Mouse (Mus musculus) hindbrain, embryonic 11.5 days (tissue): ENCODE data around the gene Akap8l. TPM values are rescaled to one million over a fixed set of nuclear protein-coding genes. Genes with fewer than 3 reads are reported as not detected.

Experiments
- ATAC-seq: fragments of 200-750 bp; cut with Nextera tagmentation; 2 replicates; pipeline ENCODE4 v1.8.0; 2017; ENCODE audit warnings: mild to moderate bottlenecking, moderate TSS enrichment, moderate library complexity; ENCODE audit not compliant: low FRiP score
- DNase-seq: peaks from one replicate; pipeline ENCODE4 v3.0.0-alpha.2; 2015; ENCODE audit warnings: low spot score
- H3K27ac ChIP-seq: fragments of 300-500 bp; sonication (generic); 2 replicates; pipeline ENCODE4 v1.5.1; 2014; ENCODE audit warnings: mild to moderate bottlenecking, low read depth, low read length
- H3K27me3 ChIP-seq: fragments of 300-500 bp; sonication (generic); 2 replicates; pipeline ENCODE4 v1.6.1; 2014; ENCODE audit warnings: mild to moderate bottlenecking, low read length, moderate library complexity, mixed read lengths; ENCODE audit not compliant: control insufficient read depth, insufficient read depth
- H3K36me3 ChIP-seq: fragments of 300-500 bp; sonication (generic); 2 replicates; pipeline ENCODE4 v1.6.1; 2014; ENCODE audit warnings: mild to moderate bottlenecking, low read length, moderate library complexity, mixed read lengths; ENCODE audit not compliant: control insufficient read depth, insufficient read depth
- H3K4me1 ChIP-seq: fragments of 300-500 bp; sonication (generic); replicated peaks from 2 replicates; pipeline ENCODE4 v1.6.1; 2014; ENCODE audit warnings: low read length, mixed read lengths; ENCODE audit not compliant: control insufficient read depth, insufficient read depth
- H3K4me2 ChIP-seq: fragments of 300-500 bp; sonication (generic); replicated peaks from 2 replicates; pipeline ENCODE4 v1.6.1; 2014; ENCODE audit warnings: mild to moderate bottlenecking, low read depth, low read length
- H3K4me3 ChIP-seq: fragments of 300-500 bp; sonication (generic); 2 replicates; pipeline ENCODE4 v1.5.1; 2014; ENCODE audit warnings: low read depth, low read length
- H3K9ac ChIP-seq: fragments of 300-500 bp; sonication (generic); 2 replicates; pipeline ENCODE4 v1.6.1; 2014; ENCODE audit warnings: low read depth, low read length
- H3K9me3 ChIP-seq: fragments of 300-500 bp; sonication (generic); 2 replicates; pipeline ENCODE4 v1.6.1; 2016; ENCODE audit warnings: low read length; ENCODE audit not compliant: control insufficient read depth
- WGBS: fragments of 180-500 bp; shearing (Covaris S2); extraction: QIAGEN DNeasy Blood & Tissue Kit; methylation state at CpG from one replicate; pipeline ENCODE4 v1.1.7; 2014; 5-methylcytosine and 5-hydroxymethylcytosine counted together
- polyA plus RNA-seq: library from polyadenylated mRNA; unstranded; fragments of >200 nt; fragmentation: Nextera tagmentation; extraction: Ambion mirVana; gene quantifications from 2 replicates; pipeline ENCODE4 v1.2.1, GENCODE M21; 2014

Akap8l gene
- polyA plus RNA-seq, 1 experiment from 2014 or later = 80.1 TPM

GRCm38 (mm10) chr17:32295160-32295559 is 55.2 kb downstream of the Akap8l start:
- ATAC-seq (no peak), DNase-seq (no peak)
- H3K9ac ChIP-seq = no peak overlapping the region
- H3K4me1 ChIP-seq = no peaks in the 10 kb centered on the region
- no peaks in the 10 kb centered on the region for H3K27me3 ChIP-seq
- no peak overlapping the region for H3K27ac ChIP-seq
- H3K9me3 ChIP-seq = no peaks in the 10 kb centered on the region
- H3K4me2 ChIP-seq = no peak overlapping the region
- H3K4me3 ChIP-seq = no peak overlapping the region
- no peaks in the 10 kb centered on the region for H3K36me3 ChIP-seq
- WGBS = 83% methylated on average over 4 of the region's 4 CpGs

GRCm38 (mm10) chr17:32285138-32285670 is 65.2 kb downstream of the Akap8l start:
- peak overlapping the region; percentile 97 for H3K4me3 ChIP-seq
- no peak for DNase-seq
- H3K36me3 ChIP-seq = no peaks in the 10 kb centered on the region

GRCm38 (mm10) chr17:32284262-32285137 is 65.9 kb downstream of the Akap8l start, which contains the start of gene Brd4:
Brd4 (minus strand) TSS chr17:32284722.
- H3K9me3 ChIP-seq = no peaks in the 10 kb centered on the region
- H3K4me1 ChIP-seq = no peaks in the 10 kb centered on the region
- DNase-seq = peak; percentile 98
- peak; percentile 92 for ATAC-seq
- peak within 1 kb of the TSS; percentile 97 for H3K4me3 ChIP-seq
- peak within 1 kb of the TSS; percentile 95 for H3K27ac ChIP-seq
- peak within 1 kb of the TSS; percentile 72 for H3K4me2 ChIP-seq
- H3K27me3 ChIP-seq = no peaks in the 10 kb centered on the region
- no peaks in the 10 kb centered on the region for H3K36me3 ChIP-seq
- 1% methylated on average over 63 of the region's 100 CpGs for WGBS
- peak within 1 kb of the TSS; percentile 96 for H3K9ac ChIP-seq

More at GRCm38 (mm10) chr17:32285138-32285670, 65.2 kb downstream of the Akap8l start:
- Histone ChIP-seq H3K9me3 (no peaks in the 10 kb centered on the region), H3K4me1 (no peaks in the 10 kb centered on the region), H3K4me2 (peak overlapping the region; percentile 72), H3K9ac (peak overlapping the region; percentile 96), H3K27ac (peak overlapping the region; percentile 95), H3K27me3 (no peaks in the 10 kb centered on the region)
- WGBS = 53% methylated on average over 6 of the region's 6 CpGs
- no peak for ATAC-seq

GRCm38 (mm10) chr17:32283771-32284221 is 66.6 kb downstream of the Akap8l start:
- ATAC-seq (peak; percentile 64), DNase-seq (peak; percentile 73)
- Histone ChIP-seq H3K27me3 (no peaks in the 10 kb centered on the region), H3K9me3 (no peaks in the 10 kb centered on the region), H3K36me3 (no peaks in the 10 kb centered on the region), H3K4me1 (no peaks in the 10 kb centered on the region), H3K9ac (peak overlapping the region; percentile 96), H3K4me3 (peak overlapping the region; percentile 97), H3K4me2 (peak overlapping the region; percentile 72), H3K27ac (peak overlapping the region; percentile 95)
- under 1% methylated on average over 40 of the region's 41 CpGs for WGBS

GRCm38 (mm10) chr17:32283341-32283740 is 67.1 kb downstream of the Akap8l start:
- Histone ChIP-seq H3K9me3 (no peaks in the 10 kb centered on the region), H3K36me3 (no peaks in the 10 kb centered on the region), H3K27me3 (no peaks in the 10 kb centered on the region), H3K9ac (peak overlapping the region; percentile 96), H3K4me2 (peak overlapping the region; percentile 72), H3K4me1 (no peaks in the 10 kb centered on the region), H3K27ac (peak overlapping the region; percentile 95), H3K4me3 (peak overlapping the region; percentile 97)
- DNase-seq (no peak), ATAC-seq (peak; percentile 31; the same call in 1 of the 2 replicates)
- 10% methylated on average over 7 of the region's 7 CpGs for WGBS

- WGBS = 87% methylated on average over 4 of the region's 4 CpGs
- no peak overlapping the region for H3K27ac ChIP-seq
- ATAC-seq = no peak
- no peaks in the 10 kb centered on the region for H3K36me3 ChIP-seq
- no peaks in the 10 kb centered on the region for H3K4me1 ChIP-seq
- H3K9me3 ChIP-seq = no peaks in the 10 kb centered on the region
- DNase-seq = no peak
- H3K4me3 ChIP-seq = no peak overlapping the region
- no peak overlapping the region for H3K9ac ChIP-seq
- H3K4me2 ChIP-seq = no peak overlapping the region
- H3K27me3 ChIP-seq = no peaks in the 10 kb centered on the region
These were observed 68.6 kb downstream of the Akap8l start for GRCm38 (mm10) chr17:32281611-32282310.

GRCm38 (mm10) chr17:32281126-32281525 is 69.3 kb downstream of the Akap8l start:
- Histone ChIP-seq H3K4me1 (no peaks in the 10 kb centered on the region), H3K27ac (no peak overlapping the region), H3K9me3 (no peaks in the 10 kb centered on the region), H3K9ac (no peak overlapping the region), H3K27me3 (no peaks in the 10 kb centered on the region), H3K36me3 (no peaks in the 10 kb centered on the region), H3K4me2 (no peak overlapping the region), H3K4me3 (no peak overlapping the region)
- DNase-seq (no peak), ATAC-seq (no peak)
- WGBS = 99% methylated on average over 2 of the region's 2 CpGs

- ATAC-seq = no peak
- Histone ChIP-seq H3K9me3 (no peaks in the 10 kb centered on the region), H3K9ac (no peak overlapping the region), H3K27me3 (no peaks in the 10 kb centered on the region), H3K4me1 (no peaks in the 10 kb centered on the region), H3K27ac (no peak overlapping the region), H3K4me2 (no peak overlapping the region), H3K36me3 (no peaks in the 10 kb centered on the region), H3K4me3 (no peak overlapping the region)
- no peak for DNase-seq
- 91% methylated on average over 3 of the region's 3 CpGs for WGBS
These were observed 69.8 kb downstream of the Akap8l start for GRCm38 (mm10) chr17:32280575-32280974.
